Mouse (Mus musculus) A20 (cell line): ENCODE measurements around the gene Mef2a.

ENCODE experiments used
- DNase-seq: peaks from one replicate; pipeline ENCODE4 v3.0.0-alpha.2; 2011; ENCODE audit warnings: low read depth, low spot score

The Mef2a gene

GRCm38 (mm10) chr7:67210004-67210833 is 162.4 kb downstream of the Mef2a start:
- DNase-seq, result no peak

- no peak for DNase-seq
Measured at GRCm38 (mm10) chr7:67208317-67208716, 164.3 kb downstream of the Mef2a start.

GRCm38 (mm10) chr7:67207701-67208100 is 165.0 kb downstream of the Mef2a start:
- no peak for DNase-seq

- no peak for DNase-seq
Measured at GRCm38 (mm10) chr7:67206496-67206895, 166.2 kb downstream of the Mef2a start.

- no peak for DNase-seq
Measured at GRCm38 (mm10) chr7:67205734-67206425, 166.8 kb downstream of the Mef2a start.

GRCm38 (mm10) chr7:67203625-67204024 is 169.0 kb downstream of the Mef2a start:
- no peak for DNase-seq

GRCm38 (mm10) chr7:67199412-67199811 is 173.2 kb downstream of the Mef2a start:
- peak; percentile 56 for DNase-seq

GRCm38 (mm10) chr7:67183786-67184185 is 188.9 kb downstream of the Mef2a start:
- no peak for DNase-seq
